Mouse (Mus musculus) lung, postnatal 36 days (tissue): Measurements from ENCODE around the gene Colgalt2.

Experiments used
- DNase-seq: peaks from one replicate; pipeline ENCODE4 v3.0.0; 2022; ENCODE audit warnings: mixed read lengths

The Colgalt2 gene

DNA sequence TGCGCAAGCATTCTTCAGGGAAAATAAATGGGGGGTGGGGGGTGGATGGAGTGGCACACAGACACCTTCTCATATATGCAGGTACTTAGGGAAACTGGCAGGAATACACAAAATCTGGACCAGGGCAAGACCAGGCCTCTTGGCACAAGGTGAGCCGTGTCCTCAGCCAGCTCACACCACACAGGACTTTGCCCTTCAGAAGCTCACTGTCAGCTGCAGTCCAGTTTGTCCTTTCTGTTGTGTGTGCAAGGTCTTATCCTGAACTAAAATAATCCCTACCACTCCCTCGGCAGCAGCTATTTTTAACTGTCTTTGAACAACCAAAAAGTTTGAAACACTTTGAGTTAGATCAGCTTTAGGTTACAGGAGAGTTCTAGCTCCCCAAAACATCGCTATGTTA is 139.2 kb downstream of the Colgalt2 start:
- DNase-seq: no peak

DNA sequence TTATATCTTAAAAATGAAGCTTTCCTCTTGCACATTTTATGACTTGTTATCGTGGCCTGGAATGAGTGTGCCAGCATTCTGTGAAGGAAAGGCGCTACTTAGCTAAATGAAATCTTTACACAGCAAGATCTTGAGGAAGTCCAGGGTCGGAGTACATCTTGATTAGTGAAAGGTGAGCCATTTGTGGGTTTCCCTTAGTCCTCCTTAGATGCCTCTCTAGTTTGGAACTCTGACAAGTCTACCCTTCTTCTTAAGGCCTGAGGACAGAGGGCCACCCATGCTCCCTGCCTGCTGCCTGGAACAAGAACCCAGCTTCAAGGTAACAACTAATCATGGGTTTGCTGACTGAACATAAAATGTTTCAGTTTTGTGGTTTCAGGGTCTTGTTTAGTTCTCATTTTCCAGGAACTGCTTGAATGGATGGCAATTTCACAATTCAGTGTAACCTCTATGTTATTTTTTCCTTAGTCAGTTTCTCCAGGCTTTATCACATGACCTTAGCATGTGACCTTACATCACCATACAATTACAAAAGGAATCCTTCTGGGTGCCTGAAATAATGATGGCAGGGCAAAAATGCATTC is 140.8 kb downstream of the Colgalt2 start:
- DNase-seq: peak; percentile 32

DNA sequence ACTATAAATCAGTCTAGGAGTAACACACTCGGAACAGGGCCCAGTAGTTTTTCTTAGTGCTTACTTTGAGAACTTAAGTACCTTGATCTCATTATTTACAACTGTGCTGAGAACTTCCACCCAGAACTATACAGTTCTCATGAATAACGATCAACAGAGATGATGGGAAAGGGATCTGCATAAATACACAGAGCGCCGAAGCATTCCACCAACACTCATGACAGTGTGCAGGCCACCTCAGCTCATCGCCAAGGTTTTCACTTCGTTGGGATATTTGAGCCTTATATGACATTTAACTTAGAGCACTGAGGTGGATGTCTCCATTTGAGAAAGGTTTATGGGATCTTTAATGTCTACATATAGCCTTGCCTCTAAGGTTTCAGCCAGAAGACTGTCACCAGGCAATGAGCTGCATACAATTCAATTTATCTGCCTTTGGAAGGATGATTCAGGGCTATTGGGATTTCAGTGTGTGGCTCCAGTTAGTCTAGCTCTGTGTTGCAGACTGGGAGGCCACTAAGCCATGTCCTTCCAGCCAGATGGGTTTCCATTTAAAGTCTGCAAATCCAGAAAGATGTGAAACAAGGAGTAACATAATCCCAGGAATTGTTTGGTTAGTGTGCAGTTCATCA is 143.2 kb downstream of the Colgalt2 start:
- no peak for DNase-seq

DNA sequence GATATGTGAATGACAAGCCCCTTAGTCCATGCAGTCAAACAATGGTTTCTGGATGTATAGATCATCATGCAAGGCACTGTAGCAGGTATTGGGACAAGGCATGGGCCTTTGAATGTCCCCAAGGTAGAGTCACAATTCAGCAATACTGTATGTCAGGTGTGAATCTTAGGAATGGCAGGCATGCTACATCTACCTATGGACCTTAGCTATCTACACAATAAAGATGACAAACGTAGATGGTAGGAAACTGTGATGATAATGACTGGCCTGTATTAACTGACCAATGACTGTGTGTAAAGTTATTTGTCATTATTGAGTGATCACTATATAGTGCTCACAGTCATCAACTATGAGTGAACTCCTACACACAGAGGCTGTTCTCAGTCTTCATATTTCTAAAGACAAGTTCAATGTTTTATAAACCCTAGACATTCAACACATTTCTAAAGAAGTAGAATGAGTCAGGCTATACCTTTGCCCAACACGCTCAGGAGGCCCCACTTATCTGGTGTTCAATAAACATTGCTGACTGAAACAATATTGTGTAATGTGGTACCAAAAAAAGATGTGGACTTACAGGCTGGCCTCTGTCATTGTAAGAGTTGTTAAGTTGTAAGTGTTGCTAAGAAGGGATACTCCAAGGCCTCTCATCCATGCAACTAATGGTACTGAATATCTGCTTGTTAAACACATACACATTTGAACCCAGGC is 144.0 kb downstream of the Colgalt2 start:
- DNase-seq: no peak

DNA sequence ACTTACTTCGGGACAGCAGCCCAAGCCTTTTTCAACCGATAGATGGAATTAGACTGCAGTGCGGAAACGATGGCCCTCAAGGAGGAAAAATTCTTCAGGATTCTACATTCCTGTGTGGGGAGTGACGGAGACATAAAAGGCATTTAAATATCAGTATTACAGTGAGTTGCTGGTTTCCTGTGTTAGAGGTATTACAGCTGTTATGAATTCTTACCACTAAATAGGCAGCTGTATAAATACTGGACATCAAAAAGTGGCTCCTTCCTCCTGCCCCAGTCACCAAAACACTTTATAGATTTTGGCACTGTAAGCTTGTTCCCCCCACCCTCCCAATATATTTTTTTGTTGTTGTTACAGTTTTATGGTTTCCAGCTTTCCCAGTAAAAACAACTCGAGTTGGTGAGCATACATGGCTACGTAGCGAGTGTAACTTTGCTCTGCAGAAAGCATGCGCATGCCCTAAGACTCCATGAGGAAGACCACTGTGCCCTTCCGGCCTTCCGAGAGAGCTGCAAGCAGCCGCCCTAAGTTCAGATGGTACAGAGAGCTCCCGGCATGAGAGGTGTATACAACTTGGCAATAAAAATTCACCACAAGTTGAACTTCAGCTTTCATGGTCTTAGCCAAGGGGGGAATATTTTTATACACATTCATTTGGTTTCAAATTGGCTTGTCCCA is 149.6 kb downstream of the Colgalt2 start:
- DNase-seq: no peak

DNA sequence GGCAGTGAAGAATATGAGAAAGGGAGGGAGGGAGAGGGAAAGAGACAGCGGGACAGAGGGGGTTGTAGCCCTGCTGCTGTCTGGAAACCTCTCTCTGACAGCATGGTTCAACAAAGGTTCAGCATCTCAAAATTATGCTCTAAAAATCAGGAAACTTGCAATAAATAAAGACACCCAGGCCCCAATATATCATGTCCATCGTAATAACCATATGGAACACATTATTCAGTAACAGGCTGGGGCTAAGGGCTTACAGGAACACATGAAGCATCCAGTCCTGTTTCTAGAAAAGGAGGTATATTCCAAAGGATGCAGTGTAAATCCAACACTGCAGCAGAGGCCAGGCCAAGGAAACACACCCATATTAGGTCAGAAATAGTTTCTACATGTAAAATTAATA is 150.9 kb downstream of the Colgalt2 start:
- DNase-seq: no peak

DNA sequence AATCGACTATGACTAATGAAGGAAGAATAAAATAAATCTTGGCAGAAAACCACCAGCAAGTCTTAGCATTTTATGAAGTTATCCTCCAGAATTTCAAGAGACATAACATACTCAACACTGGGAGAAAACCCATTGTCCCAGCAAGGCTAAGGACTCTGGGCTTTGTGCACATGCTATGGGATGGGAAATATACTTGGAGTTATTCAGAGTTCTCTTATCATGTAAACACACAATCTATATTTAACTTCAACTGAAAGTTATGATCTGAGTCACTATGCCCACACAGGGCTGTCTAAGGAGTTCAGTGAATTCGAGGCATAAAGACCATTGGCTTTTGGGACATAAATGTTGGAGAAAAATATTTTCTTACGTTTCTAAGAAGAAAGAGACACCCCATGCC is 151.3 kb downstream of the Colgalt2 start:
- DNase-seq: no peak

DNA sequence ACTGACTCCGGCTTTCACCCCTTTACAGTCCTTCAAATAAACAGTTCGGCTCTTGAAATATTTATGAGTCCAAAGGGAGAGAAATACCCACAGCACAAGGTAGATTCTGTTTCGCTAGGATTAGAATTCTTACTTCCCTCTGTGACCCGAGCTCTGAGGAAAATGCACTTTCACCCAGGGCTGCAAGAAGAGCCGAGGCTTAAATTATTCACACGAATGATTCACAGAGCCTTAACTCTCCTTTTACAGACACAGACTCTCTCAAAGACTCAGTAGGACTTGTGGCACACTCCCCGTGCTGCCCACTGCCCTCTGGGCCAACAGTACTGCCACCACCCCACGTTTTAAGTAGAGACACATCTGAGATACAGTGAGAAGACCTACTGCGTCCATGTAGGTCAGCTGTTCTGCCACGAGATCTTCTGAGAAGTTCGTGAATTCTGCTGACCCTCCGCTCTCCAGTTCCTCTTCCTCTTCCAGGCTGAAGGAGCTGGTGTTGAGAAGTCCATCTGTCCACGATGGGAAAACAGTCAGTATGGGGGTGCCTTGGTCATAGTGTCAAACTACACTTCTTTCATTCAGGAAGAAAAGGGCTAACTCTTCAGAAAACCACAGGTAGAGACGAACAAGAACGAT is 154.4 kb downstream of the Colgalt2 start:
- DNase-seq: no peak

DNA sequence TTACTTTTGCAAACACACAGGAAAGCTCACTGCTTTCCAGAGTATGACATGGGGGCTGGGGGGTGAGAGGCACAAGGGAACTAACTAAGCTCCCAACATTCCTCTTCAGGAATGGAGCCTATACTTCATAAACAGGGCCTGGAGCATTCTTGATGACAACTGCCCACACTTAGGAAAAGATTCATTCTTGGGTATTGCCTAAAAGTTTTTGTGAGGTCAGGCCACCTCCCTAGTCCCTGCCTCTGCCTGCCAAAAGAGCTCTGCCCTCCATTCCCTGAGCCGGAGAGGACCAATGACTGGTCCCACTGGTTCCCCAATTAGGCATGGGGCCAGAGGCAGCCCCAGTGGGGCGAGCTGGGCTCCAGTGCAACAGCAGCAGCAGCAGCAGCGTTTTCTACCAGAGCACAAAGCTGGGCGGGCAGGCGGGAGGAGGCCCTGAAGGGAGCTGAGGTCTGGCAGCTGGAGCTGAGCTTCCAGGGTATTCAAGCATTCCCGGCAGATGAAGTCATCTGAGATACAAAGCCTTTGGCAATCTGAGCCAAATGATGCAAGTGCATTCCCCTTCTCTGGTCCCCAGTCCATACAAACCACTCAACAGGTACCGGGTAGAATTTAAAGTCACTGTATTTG is 156.4 kb downstream of the Colgalt2 start:
- DNase-seq: peak; percentile 83

DNA sequence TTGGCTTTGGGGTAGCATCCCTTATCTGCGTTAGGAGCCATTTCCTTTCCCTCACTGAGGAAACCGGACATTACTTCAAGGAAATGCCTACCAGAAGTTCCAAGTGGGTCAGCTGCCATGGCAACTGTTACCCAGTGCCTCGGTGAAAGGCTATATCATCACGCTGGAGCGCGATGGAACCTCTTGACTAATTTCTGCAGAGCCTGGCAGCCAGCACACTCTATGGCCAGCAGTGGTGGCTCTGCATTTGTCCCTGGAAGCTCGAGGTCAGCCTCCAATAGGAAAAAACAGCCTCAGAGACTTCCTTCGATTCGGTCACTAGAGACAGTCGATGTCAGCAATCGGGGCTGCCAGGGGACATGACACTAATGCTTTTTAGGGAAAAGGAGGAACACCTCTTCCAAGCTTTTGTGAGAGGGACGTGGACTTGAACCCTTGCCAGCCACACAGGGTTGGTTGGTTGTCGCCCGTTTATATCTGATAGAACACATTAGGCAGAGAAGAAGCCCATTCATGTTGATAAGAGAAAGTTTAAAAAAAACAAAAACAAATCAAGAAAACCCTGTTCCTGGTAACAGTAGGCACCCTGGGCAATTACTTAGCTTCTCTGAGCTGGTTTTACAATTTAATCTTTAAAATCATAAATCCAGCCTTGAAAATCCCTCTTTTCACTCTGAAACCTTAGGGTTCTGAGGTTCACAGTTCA is 157.1 kb downstream of the Colgalt2 start:
- peak; percentile 64 for DNase-seq
